Mouse (Mus musculus): ENCODE measurements around the gene Erbb2.

Gene Erbb2

GRCm38 (mm10) chr11:98481231-98481630, 69.0 kb downstream of the Erbb2 start:
- no peak for DNase-seq (ENCODE audit: low read depth, low spot score)

- DNase-seq (ENCODE audit: low read depth, low spot score): no peak
Observed at GRCm38 (mm10) chr11:98482067-98482466, 69.8 kb downstream of the Erbb2 start.

GRCm38 (mm10) chr11:98485749-98486148, 73.5 kb downstream of the Erbb2 start:
- no peak for DNase-seq (ENCODE audit: low read depth, low spot score)
